Mouse (Mus musculus) kidney, adult 2 months (tissue): ENCODE results near the gene Zfp42.

ENCODE experiments used
- CTCF ChIP-seq: fragments of 200-500 bp; conservative IDR thresholded peaks from 2 replicates; pipeline ENCODE4 v1.5.1; 2011; ENCODE audit warnings: low read depth, mild to moderate bottlenecking, control low read depth, low read length, moderate library complexity, mixed read lengths; ENCODE audit not compliant: insufficient read depth, insufficient read length
- POLR2A ChIP-seq: fragments of 200-500 bp; IDR thresholded peaks from one replicate; pipeline ENCODE4 v1.6.1; 2011; ENCODE audit warnings: low read depth, low read length, control low read depth

GRCm38 (mm10) chr8:43356069-43356770 is 49.4 kb upstream of the Zfp42 start:
- TF ChIP-seq CTCF: no peak
- no peak for TF ChIP-seq POLR2A
